Mouse (Mus musculus): ENCODE measurements around the gene Ptcd1. TPM values are rescaled to one million over a fixed set of nuclear protein-coding genes. Genes with fewer than 3 reads are reported as not detected.

Ptcd1 gene
- polyA plus RNA-seq, 1 experiment from 2014 or later = 17.9 TPM

DNA sequence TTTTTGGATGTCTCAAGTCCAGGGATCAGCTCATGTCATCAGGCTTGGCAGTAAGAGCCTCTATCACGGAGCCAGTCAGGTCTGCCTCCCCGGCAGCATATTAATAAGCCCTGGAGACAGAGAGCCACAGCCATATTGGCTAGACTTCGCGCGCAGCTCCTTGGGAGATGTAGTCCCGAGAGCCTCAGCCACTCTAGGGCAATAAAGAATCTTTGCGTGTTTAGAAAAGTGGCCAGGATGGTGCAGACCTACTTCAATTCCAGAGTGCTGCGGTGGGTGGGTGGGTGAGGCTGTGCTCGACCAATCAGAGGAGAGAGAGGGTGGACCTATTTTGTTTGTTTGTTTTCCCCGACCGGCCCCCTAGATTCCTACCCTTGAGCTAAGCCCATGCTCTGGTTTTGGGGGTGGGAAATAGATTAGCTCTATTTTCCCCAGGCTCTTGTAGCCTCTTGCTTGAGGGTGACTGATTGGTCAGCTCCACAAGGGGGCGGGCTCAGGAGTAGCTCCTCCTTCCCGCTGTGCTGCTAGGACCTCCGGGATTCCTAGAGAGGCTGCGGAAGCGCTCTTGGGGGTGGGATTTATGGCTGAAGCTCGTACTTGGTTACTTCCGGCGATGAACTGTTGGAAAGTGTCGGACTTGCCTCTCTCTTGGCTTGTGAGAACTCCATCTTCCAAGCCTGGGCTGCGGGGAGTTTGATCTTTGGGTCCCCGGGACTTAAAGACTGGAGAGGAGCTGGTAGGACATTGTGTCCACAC is 37.2 kb upstream of the Ptcd1 start, which contains the start of gene Zkscan5:
Gene Zkscan5 (plus strand): TSS at position 627 of the 756 bp plus-strand sequence.
- peak within 1 kb of the TSS; percentile 54 for H3K4me2 ChIP-seq (ENCODE audit: low read depth)
- H3K9ac ChIP-seq (ENCODE audit: low read length) = peak within 1 kb of the TSS; percentile 62
- no peaks in the 10 kb centered on the region for H3K36me3 ChIP-seq (ENCODE audit: control insufficient read depth, insufficient read depth, low read length)
- no peaks in the 10 kb centered on the region for H3K9me3 ChIP-seq (ENCODE audit: control insufficient read depth, low read length)
- DNase-seq (ENCODE audit: low spot score) (peak; percentile 95), ATAC-seq (ENCODE audit: insufficient read depth, low FRiP score, low TSS enrichment) (peak; percentile 93)
- peak within 1 kb of the TSS; percentile 51 for H3K27ac ChIP-seq (ENCODE audit: low read depth, low read length)
- under 1% methylated on average over 22 of the region's 22 CpGs for WGBS
- peaks cover 15% of the 10 kb centered on the region for H3K4me1 ChIP-seq (ENCODE audit: control insufficient read depth, insufficient read depth, low read length)
- peak within 1 kb of the TSS; percentile 58 for H3K4me3 ChIP-seq (ENCODE audit: low read depth, low read length)
- H3K27me3 ChIP-seq (ENCODE audit: control insufficient read depth, insufficient read depth, low read length) = no peaks in the 10 kb centered on the region

DNA sequence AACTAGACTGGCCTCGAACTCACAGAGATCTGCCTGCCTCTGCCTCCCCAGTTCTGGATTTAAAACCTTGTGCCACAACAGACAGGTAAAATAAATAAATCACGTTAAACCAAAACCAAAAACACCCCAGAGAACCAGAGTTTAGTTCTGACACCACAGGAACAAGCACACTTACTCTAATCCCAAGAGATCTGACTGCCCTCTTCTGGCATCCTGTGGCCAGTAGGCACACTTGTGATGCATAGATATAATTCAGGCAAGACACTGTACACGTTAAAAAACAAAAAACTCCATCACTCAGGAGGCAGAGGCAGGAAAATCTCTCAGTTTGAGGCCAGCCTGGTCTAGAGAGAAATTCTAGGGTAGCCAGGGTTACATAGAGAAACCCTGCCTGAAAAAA is 35.5 kb upstream of the Ptcd1 start:
- WGBS = 49% methylated on average over 3 of the region's 3 CpGs
- ATAC-seq (ENCODE audit: insufficient read depth, low FRiP score, low TSS enrichment) = no peak
- no peak overlapping the region for H3K27ac ChIP-seq (ENCODE audit: low read depth, low read length)
- H3K4me1 ChIP-seq (ENCODE audit: control insufficient read depth, insufficient read depth, low read length) = peaks cover 15% of the 10 kb centered on the region
- no peak overlapping the region for H3K4me2 ChIP-seq (ENCODE audit: low read depth)
- no peaks in the 10 kb centered on the region for H3K27me3 ChIP-seq (ENCODE audit: control insufficient read depth, insufficient read depth, low read length)
- H3K9me3 ChIP-seq (ENCODE audit: control insufficient read depth, low read length) = no peaks in the 10 kb centered on the region
- H3K4me3 ChIP-seq (ENCODE audit: low read depth, low read length) = no peak overlapping the region
- no peaks in the 10 kb centered on the region for H3K36me3 ChIP-seq (ENCODE audit: control insufficient read depth, insufficient read depth, low read length)
- no peak overlapping the region for H3K9ac ChIP-seq (ENCODE audit: low read length)
- no peak for DNase-seq (ENCODE audit: low spot score)

DNA sequence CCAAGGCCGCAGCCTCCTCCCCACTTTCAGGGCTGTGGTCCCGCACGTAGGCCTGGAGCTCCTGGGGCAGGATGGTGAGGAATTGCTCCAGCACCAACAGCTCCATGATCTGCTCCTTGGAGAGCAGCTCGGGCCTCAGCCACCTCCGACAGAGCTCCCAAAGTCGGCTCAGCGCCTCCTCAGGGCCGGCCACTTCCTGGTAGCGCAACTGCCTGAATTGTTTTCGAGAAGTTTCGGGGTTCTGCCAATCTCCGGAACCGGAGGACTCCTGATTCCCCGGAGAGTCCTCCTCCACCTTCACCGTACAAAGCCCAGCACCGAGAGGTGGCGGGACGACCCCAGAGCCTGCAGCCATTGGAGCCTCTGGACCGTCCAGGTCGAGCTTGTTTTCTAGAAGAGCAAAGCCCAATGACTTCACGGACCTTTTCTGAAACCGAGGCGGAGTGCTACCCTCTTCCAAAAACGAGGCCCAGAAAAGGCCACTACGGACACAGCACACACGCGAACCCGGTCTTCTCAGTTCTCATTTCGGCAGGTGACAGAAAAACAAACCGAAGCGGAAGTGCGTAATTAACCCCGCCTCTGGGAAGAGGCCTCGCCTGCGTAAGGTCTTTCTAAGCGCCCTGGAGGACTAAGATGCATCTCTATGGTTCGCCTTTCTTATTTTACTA is 34.5 kb upstream of the Ptcd1 start, which contains the start of gene Zkscan14:
Gene Zkscan14 (minus strand): TSS at position 548 of the 671 bp plus-strand sequence.
- peak within 1 kb of the TSS; percentile 67 for H3K9ac ChIP-seq (ENCODE audit: low read length)
- H3K27ac ChIP-seq (ENCODE audit: low read depth, low read length) = no peak within 1 kb of the TSS
- peak; percentile 80 for DNase-seq (ENCODE audit: low spot score)

DNA sequence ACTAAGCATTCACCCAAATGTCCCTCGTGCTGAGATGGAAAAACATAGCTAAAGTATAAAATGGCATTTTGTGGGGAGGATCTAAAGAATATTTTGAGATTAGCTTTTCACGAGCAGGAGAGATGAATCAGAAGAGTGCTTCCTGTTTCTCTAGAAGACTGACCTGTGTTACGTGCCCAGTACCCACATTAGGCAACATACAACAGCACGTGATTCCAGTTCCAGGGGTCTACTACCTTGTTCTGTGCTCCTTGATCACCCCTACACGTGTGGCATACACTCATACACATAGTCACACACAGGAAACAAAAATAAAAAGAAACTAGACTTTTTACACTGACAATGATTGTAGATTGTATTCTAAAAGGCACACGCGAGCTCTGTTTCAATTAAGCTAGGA is 33.5 kb upstream of the Ptcd1 start:
- DNase-seq (ENCODE audit: low spot score) = no peak

More for the DNA sequence above, 34.5 kb upstream of the Ptcd1 start, which contains the start of gene Zkscan14:
- Histone ChIP-seq H3K27me3 (ENCODE audit: control insufficient read depth, insufficient read depth, low read length) (no peaks in the 10 kb centered on the region), H3K9me3 (ENCODE audit: control insufficient read depth, low read length) (no peaks in the 10 kb centered on the region), H3K4me2 (ENCODE audit: low read depth) (peak within 1 kb of the TSS; percentile 97), H3K36me3 (ENCODE audit: control insufficient read depth, insufficient read depth, low read length) (no peaks in the 10 kb centered on the region), H3K4me3 (ENCODE audit: low read depth, low read length) (peak within 1 kb of the TSS; percentile 78), H3K4me1 (ENCODE audit: control insufficient read depth, insufficient read depth, low read length) (peaks cover 15% of the 10 kb centered on the region)
- ATAC-seq (ENCODE audit: insufficient read depth, low FRiP score, low TSS enrichment) = 0 out of 2 replicates have a peak, but pooled peaks have one; percentile 8
- 1% methylated on average over 37 of the region's 37 CpGs for WGBS

DNA sequence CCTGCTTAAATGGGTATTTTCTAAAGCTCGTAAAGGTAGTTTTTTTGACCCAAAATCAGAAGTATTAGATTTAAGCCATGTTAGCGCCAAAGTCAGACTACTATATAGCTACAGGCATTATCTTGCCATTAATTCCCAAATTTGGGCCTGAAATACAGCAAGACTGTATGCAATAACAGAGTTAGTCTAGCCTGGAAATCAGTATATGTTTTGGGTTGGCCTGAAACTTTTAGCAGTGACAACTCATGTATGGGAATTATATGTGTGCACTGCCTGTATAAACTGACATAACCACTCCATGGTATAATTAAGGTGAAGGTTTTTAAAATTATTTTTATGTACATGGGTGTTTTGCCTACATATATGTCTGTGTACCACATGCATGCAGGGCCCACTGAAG is 25.1 kb upstream of the Ptcd1 start, which contains the start of gene Atp5j2:
Gene Atp5j2 (minus strand): TSS at position 101 of the 400 bp plus-strand sequence.
- Histone ChIP-seq H3K36me3 (ENCODE audit: control insufficient read depth, insufficient read depth, low read length) (peaks cover 4% of the 10 kb centered on the region; the same call in 1 of the 2 replicates), H3K27ac (ENCODE audit: low read depth, low read length) (peak within 1 kb of the TSS; percentile 55; the same call in 1 of the 2 replicates), H3K4me2 (ENCODE audit: low read depth) (peak within 1 kb of the TSS; percentile 47), H3K4me3 (ENCODE audit: low read depth, low read length) (peak within 1 kb of the TSS; percentile 82), H3K9me3 (ENCODE audit: control insufficient read depth, low read length) (no peaks in the 10 kb centered on the region), H3K4me1 (ENCODE audit: control insufficient read depth, insufficient read depth, low read length) (peaks cover 6% of the 10 kb centered on the region), H3K9ac (ENCODE audit: low read length) (peak within 1 kb of the TSS; percentile 93), H3K27me3 (ENCODE audit: control insufficient read depth, insufficient read depth, low read length) (no peaks in the 10 kb centered on the region)
- no peak for ATAC-seq (ENCODE audit: insufficient read depth, low FRiP score, low TSS enrichment)
- no peak for DNase-seq (ENCODE audit: low spot score)
- WGBS = 87% methylated on average over 2 of the region's 2 CpGs

More for the DNA sequence above, 33.5 kb upstream of the Ptcd1 start:
- ATAC-seq (ENCODE audit: insufficient read depth, low FRiP score, low TSS enrichment) = no peak
- 81% methylated on average over 7 of the region's 7 CpGs for WGBS
- Histone ChIP-seq H3K9me3 (ENCODE audit: control insufficient read depth, low read length) (no peaks in the 10 kb centered on the region), H3K9ac (ENCODE audit: low read length) (no peak overlapping the region), H3K4me1 (ENCODE audit: control insufficient read depth, insufficient read depth, low read length) (peaks cover 13% of the 10 kb centered on the region), H3K36me3 (ENCODE audit: control insufficient read depth, insufficient read depth, low read length) (no peaks in the 10 kb centered on the region; the same call in 1 of the 2 replicates), H3K27ac (ENCODE audit: low read depth, low read length) (no peak overlapping the region), H3K4me2 (ENCODE audit: low read depth) (no peak overlapping the region), H3K4me3 (ENCODE audit: low read depth, low read length) (no peak overlapping the region), H3K27me3 (ENCODE audit: control insufficient read depth, insufficient read depth, low read length) (no peaks in the 10 kb centered on the region)

DNA sequence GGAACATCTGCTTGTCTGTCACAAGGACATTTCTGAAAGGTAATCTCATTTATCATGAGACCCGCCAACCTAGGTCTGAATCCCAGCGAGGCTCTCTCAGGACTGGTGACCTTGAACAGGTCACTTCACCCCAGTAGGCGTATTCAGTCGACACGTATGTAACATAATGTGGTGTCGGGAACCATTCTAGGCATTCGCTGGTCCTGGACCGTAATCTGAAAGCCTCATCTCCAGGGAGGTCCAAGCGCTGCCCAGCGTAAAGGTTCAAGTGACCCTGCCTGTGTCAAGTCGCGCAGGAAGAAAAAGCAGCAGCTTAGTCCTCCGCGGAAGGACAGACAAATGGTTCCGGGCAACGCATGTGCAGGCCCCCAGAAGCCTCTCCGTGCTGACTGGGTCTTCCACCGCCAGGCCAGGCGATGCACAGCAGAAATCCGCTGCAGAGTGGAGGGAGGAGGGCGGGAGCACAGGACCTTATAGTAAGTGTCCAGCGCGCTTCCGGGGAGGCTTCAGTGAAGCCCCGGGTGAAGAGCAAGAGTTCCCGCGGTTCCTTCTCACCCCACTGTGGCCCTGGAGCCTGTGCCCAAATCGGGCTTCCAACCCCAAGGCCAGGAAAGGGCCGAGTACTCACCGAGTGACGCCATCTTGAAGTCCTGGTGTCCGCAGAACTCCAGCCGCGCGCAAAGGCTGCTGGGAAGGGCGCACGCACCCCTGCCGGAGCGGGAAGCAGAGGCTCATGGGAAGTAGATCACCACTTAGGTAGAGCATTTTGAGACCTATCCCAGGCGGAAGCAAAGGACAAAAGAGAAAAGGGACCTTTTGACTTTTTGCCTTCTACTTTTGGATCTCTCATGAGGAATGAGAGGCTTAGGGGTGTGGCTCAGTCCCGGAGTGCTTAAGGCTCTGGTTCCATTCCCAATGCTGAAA is 24.2 kb upstream of the Ptcd1 start:
- ATAC-seq (ENCODE audit: insufficient read depth, low FRiP score, low TSS enrichment) = peak; percentile 92
- peak overlapping the region; percentile 55; the same call in 1 of the 2 replicates for H3K27ac ChIP-seq (ENCODE audit: low read depth, low read length)
- WGBS = 1% methylated on average over 41 of the region's 41 CpGs
- peaks cover 5% of the 10 kb centered on the region for H3K36me3 ChIP-seq (ENCODE audit: control insufficient read depth, insufficient read depth, low read length)
- H3K27me3 ChIP-seq (ENCODE audit: control insufficient read depth, insufficient read depth, low read length) = no peaks in the 10 kb centered on the region
- peak overlapping the region; percentile 47 for H3K4me2 ChIP-seq (ENCODE audit: low read depth)
- DNase-seq (ENCODE audit: low spot score) = peak; percentile 95
- no peaks in the 10 kb centered on the region for H3K9me3 ChIP-seq (ENCODE audit: control insufficient read depth, low read length)
- peaks cover 6% of the 10 kb centered on the region for H3K4me1 ChIP-seq (ENCODE audit: control insufficient read depth, insufficient read depth, low read length)
- peak overlapping the region; percentile 93 for H3K9ac ChIP-seq (ENCODE audit: low read length)
- H3K4me3 ChIP-seq (ENCODE audit: low read depth, low read length) = peak overlapping the region; percentile 82

DNA sequence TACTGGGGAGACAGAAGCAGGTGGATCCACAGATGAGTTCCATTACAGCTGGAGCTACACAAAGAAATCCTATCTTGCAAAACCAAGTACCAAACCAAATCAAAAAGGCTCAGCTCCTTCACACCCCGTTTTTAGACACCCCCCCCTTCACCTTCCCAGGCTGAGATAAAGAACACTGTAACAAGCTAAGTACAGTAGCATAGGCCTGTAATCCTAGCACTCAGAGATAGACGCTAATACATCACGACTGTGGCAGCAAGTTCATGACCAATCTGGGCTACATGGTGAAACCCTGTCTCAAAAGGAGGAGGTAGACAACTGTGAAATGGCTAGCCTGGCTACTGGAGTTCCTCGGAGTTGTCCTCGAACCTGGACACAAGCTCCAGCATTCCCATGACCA is 23.5 kb upstream of the Ptcd1 start:
- Histone ChIP-seq H3K27ac (ENCODE audit: low read depth, low read length) (no peak overlapping the region), H3K4me2 (ENCODE audit: low read depth) (peak overlapping the region; percentile 47), H3K4me1 (ENCODE audit: control insufficient read depth, insufficient read depth, low read length) (peaks cover 6% of the 10 kb centered on the region), H3K36me3 (ENCODE audit: control insufficient read depth, insufficient read depth, low read length) (peaks cover 10% of the 10 kb centered on the region), H3K9me3 (ENCODE audit: control insufficient read depth, low read length) (no peaks in the 10 kb centered on the region), H3K9ac (ENCODE audit: low read length) (peak overlapping the region; percentile 93), H3K27me3 (ENCODE audit: control insufficient read depth, insufficient read depth, low read length) (no peaks in the 10 kb centered on the region), H3K4me3 (ENCODE audit: low read depth, low read length) (peak overlapping the region; percentile 82)
- DNase-seq (ENCODE audit: low spot score) (no peak), ATAC-seq (ENCODE audit: insufficient read depth, low FRiP score, low TSS enrichment) (no peak)
- 65% methylated on average over 5 of the region's 5 CpGs for WGBS

DNA sequence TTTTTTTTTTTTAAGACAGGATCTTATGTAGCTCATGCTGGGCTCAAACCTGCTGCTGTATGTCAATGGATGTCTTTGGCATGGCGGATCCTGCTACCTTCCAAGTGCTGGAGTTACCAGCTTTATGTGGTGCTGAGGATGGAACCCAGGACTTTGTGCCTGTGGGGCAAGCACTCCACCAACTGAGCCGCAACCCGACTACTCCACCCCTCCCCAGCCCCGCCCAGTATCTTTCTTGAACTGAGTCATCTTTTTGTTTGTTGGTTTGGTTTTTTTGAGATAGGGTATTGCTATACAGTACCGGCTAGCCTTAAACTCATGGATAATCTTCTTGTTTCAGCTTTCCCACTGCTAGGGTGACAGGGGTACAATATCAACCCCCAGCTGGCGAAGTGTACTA is 22.5 kb upstream of the Ptcd1 start:
- peaks cover 8% of the 10 kb centered on the region for H3K36me3 ChIP-seq (ENCODE audit: control insufficient read depth, insufficient read depth, low read length)
- peaks cover 6% of the 10 kb centered on the region for H3K4me1 ChIP-seq (ENCODE audit: control insufficient read depth, insufficient read depth, low read length)
- DNase-seq (ENCODE audit: low spot score) (no peak), ATAC-seq (ENCODE audit: insufficient read depth, low FRiP score, low TSS enrichment) (no peak)
- H3K27ac ChIP-seq (ENCODE audit: low read depth, low read length) = no peak overlapping the region
- no peaks in the 10 kb centered on the region for H3K9me3 ChIP-seq (ENCODE audit: control insufficient read depth, low read length)
- no peaks in the 10 kb centered on the region for H3K27me3 ChIP-seq (ENCODE audit: control insufficient read depth, insufficient read depth, low read length)
- WGBS = 92% methylated on average over 6 of the region's 6 CpGs
- no peak overlapping the region for H3K4me3 ChIP-seq (ENCODE audit: low read depth, low read length)
- H3K4me2 ChIP-seq (ENCODE audit: low read depth) = no peak overlapping the region
- no peak overlapping the region for H3K9ac ChIP-seq (ENCODE audit: low read length)
